Mouse (Mus musculus) CD8-positive naive resting alpha-beta T cell, adult 2 months (primary cell): Measurements from ENCODE around the gene Zfp663.
A peak's percentile ranks its signal among the peaks of the same experiment; 100 is the strongest.

Source experiments
- DNase-seq, 2 experiments: peaks; one replicate each; pipeline ENCODE4 v3.0.0; 2022; ENCODE audit warnings: low read depth in 2 of 2, low spot score in 2 of 2

The Zfp663 gene

GRCm38 (mm10) chr2:165371066-165371465, 2.5 kb upstream of the Zfp663 start:
- no peak for DNase-seq

- no peak for DNase-seq
These were observed 1.8 kb upstream of the Zfp663 start for GRCm38 (mm10) chr2:165370348-165370747.

- DNase-seq: no peak
These were observed 575 bp downstream of the Zfp663 start for GRCm38 (mm10) chr2:165367868-165368439.

- no peak for DNase-seq
These were observed 1.4 kb downstream of the Zfp663 start for GRCm38 (mm10) chr2:165367047-165367520.

GRCm38 (mm10) chr2:165364334-165365091, 4.0 kb downstream of the Zfp663 start:
- peak; percentile 17 to 43 for DNase-seq

- DNase-seq: no peak
These were observed 5.2 kb downstream of the Zfp663 start for GRCm38 (mm10) chr2:165363282-165363681.

GRCm38 (mm10) chr2:165360861-165361260, 7.7 kb downstream of the Zfp663 start:
- DNase-seq: peak; percentile 8 to 42

GRCm38 (mm10) chr2:165351828-165352513, 16.6 kb downstream of the Zfp663 start:
- no peak for DNase-seq

- no peak for DNase-seq
These were observed 19.1 kb downstream of the Zfp663 start for GRCm38 (mm10) chr2:165349466-165349865.

- no peak for DNase-seq
These were observed 22.3 kb downstream of the Zfp663 start for GRCm38 (mm10) chr2:165346180-165346579.

- DNase-seq: no peak
These were observed 31.3 kb downstream of the Zfp663 start for GRCm38 (mm10) chr2:165337191-165337590.

- no peak for DNase-seq
These were observed 35.8 kb downstream of the Zfp663 start for GRCm38 (mm10) chr2:165332610-165333210.

GRCm38 (mm10) chr2:165329703-165330102, 38.8 kb downstream of the Zfp663 start:
- DNase-seq: no peak

- no peak for DNase-seq
These were observed 39.8 kb downstream of the Zfp663 start for GRCm38 (mm10) chr2:165328746-165329145.

GRCm38 (mm10) chr2:165327386-165327785, 41.1 kb downstream of the Zfp663 start:
- no peak for DNase-seq

GRCm38 (mm10) chr2:165326304-165327190, 42.0 kb downstream of the Zfp663 start, which contains the start of gene Elmo2:
Gene Elmo2 (minus strand): TSS chr2:165326479.
- DNase-seq: peak; percentile 98

GRCm38 (mm10) chr2:165325521-165326303, 42.8 kb downstream of the Zfp663 start:
- DNase-seq: no peak

- DNase-seq: no peak
These were observed 44.6 kb downstream of the Zfp663 start for GRCm38 (mm10) chr2:165323928-165324327.

- no peak for DNase-seq
These were observed 45.0 kb downstream of the Zfp663 start for GRCm38 (mm10) chr2:165323484-165323883.
